ENCODE assay signal across 8 mouse cellular contexts in the genomic region with DNA sequence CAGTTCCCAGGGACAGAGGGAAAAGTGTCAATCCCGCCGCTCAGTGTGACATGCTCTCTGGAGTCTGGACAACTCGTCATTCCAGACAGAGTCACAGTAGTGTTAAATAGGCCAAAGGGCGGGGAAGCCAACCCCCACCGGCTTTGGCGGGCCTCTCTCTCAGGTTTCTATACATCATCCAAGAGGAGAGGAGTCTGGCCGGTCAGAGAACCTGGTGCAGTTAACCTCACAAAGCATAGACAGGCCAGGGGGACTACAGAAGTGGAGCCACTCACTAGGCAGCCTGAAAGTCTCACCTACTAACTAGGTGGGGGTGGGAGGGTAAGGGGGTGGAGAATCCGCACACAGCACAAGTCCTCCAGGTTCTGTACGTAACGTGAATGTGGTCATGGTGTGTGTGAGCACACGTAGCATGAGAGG.
DNase-seq lines count a peak whose midpoint lies in the region; ATAC-seq and TF ChIP-seq lines count a peak whose summit lies in the region.

No protein-coding gene starts in this region.

- H3K9me3 ChIP-seq in heart, postnatal 0 days (replicated peaks; ENCODE audit: control insufficient read depth, low read length) = no peaks in the 10 kb centered on the region
- H3K9me3 ChIP-seq in limb, embryonic 11.5 days (ENCODE audit: control insufficient read depth, low read length) = no peaks in the 10 kb centered on the region
- H3K9me3 ChIP-seq in neural tube, embryonic 13.5 days = no peaks in the 10 kb centered on the region

- peak overlapping the region; percentile 63 for H3K27ac ChIP-seq in heart, postnatal 0 days (ENCODE audit: low read depth)
- H3K27ac ChIP-seq in limb, embryonic 11.5 days (replicated peaks; ENCODE audit: low read depth, low read length) = 0 out of 2 replicates have a peak overlapping the region, but pooled peaks have one; percentile 47
- H3K27ac ChIP-seq in neural tube, embryonic 13.5 days (replicated peaks) = no peak overlapping the region

- H3K4me1 ChIP-seq in heart, postnatal 0 days (ENCODE audit: control insufficient read depth, insufficient read depth) = peaks cover 6% of the 10 kb centered on the region; the same call in 1 of the 2 replicates
- H3K4me1 ChIP-seq in limb, embryonic 11.5 days (ENCODE audit: control insufficient read depth, insufficient read depth, low read length) = peaks cover 9% of the 10 kb centered on the region
- H3K4me1 ChIP-seq in neural tube, embryonic 13.5 days (replicated peaks) = peaks cover 38% of the 10 kb centered on the region

- DNase-seq in cerebellum, adult 9-10 months = no peak
- DNase-seq in embryo, embryonic 10 days (ENCODE audit: low spot score) = peak; percentile 55
- no peak for DNase-seq in heart, postnatal 0 days (ENCODE audit: low spot score)
- peak; percentile 54 for DNase-seq in limb, embryonic 11.5 days (ENCODE audit: low spot score)
- DNase-seq in c-Kit-positive CD71-positive TER-119-positive erythroid progenitor cells, embryonic 14.5 days (ENCODE audit: low spot score) = no peak

- H3K27me3 ChIP-seq in heart, postnatal 0 days (ENCODE audit: control insufficient read depth, insufficient read depth, low read length) = no peaks in the 10 kb centered on the region
- no peaks in the 10 kb centered on the region for H3K27me3 ChIP-seq in limb, embryonic 11.5 days (ENCODE audit: control insufficient read depth, insufficient read depth, low read length)
- no peaks in the 10 kb centered on the region for H3K27me3 ChIP-seq in neural tube, embryonic 13.5 days

- no peak for TF ChIP-seq CTCF in heart, postnatal 0 days (IDR thresholded peaks at IDR 0.05; ENCODE audit: low read depth)

- no peaks in the 10 kb centered on the region; the same call in 1 of the 2 replicates for H3K36me3 ChIP-seq in heart, postnatal 0 days (replicated peaks; ENCODE audit: control insufficient read depth, insufficient read depth, low read length)
- H3K36me3 ChIP-seq in limb, embryonic 11.5 days (ENCODE audit: control insufficient read depth, insufficient read depth, low read length) = no peaks in the 10 kb centered on the region
- H3K36me3 ChIP-seq in neural tube, embryonic 13.5 days = no peaks in the 10 kb centered on the region

- ATAC-seq in cerebellum, adult (ENCODE audit: insufficient number of reproducible peaks, low FRiP score, low TSS enrichment) = peak; percentile 39; the same call in 1 of the 2 replicates
- peak; percentile 46 for ATAC-seq in heart, postnatal 0 days (ENCODE audit: insufficient read depth, low read depth)
- peak; percentile 19; the same call in 1 of the 2 replicates for ATAC-seq in limb, embryonic 11.5 days (ENCODE audit: insufficient number of reproducible peaks, low FRiP score, low TSS enrichment, low read depth)
- peak; percentile 42 for ATAC-seq in neural tube, embryonic 13.5 days (ENCODE audit: low read depth)
- ATAC-seq in erythroid progenitor cell, adult 5-6 weeks (replicated peaks; ENCODE audit: low FRiP score, poor library complexity, severe bottlenecking) = no peak

- H3K9ac ChIP-seq in heart, postnatal 0 days (replicated peaks; ENCODE audit: low read depth, low read length) = no peak overlapping the region; the same call in 1 of the 2 replicates
- H3K9ac ChIP-seq in limb, embryonic 11.5 days (ENCODE audit: low read length) = peak overlapping the region; percentile 38; the same call in 1 of the 2 replicates
- H3K9ac ChIP-seq in neural tube, embryonic 13.5 days = peak overlapping the region; percentile 77

- H3K4me2 ChIP-seq in heart, postnatal 0 days (ENCODE audit: low read depth, low read length) = peak overlapping the region; percentile 85
- peak overlapping the region; percentile 44 for H3K4me2 ChIP-seq in limb, embryonic 11.5 days (ENCODE audit: low read depth, severe bottlenecking)
- peak overlapping the region; percentile 87 for H3K4me2 ChIP-seq in neural tube, embryonic 13.5 days

- H3K4me3 ChIP-seq in heart, postnatal 0 days (ENCODE audit: low read depth, low read length) = peak overlapping the region; percentile 70
- peak overlapping the region; percentile 48 for H3K4me3 ChIP-seq in limb, embryonic 11.5 days (ENCODE audit: low read depth, low read length)
- peak overlapping the region; percentile 63 for H3K4me3 ChIP-seq in neural tube, embryonic 13.5 days

- 10% methylated on average over 11 of the region's 11 CpGs for WGBS in heart, postnatal 0 days
- 1% methylated on average over 11 of the region's 11 CpGs for WGBS in limb, embryonic 11.5 days
- WGBS in neural tube, embryonic 13.5 days = 3% methylated on average over 11 of the region's 11 CpGs

- TF ChIP-seq EP300 in heart, postnatal 0 days (IDR thresholded peaks at IDR 0.05; ENCODE audit: low read depth) = no peak

Comparison
In these comparisons a context has a peak if more than half of its experiments do, and no peak if none do; other contexts are left out.
1. DNase-seq: peak in embryo, embryonic 10 days (single experiment) and limb, embryonic 11.5 days (single experiment); none in cerebellum, adult 9-10 months (single experiment), heart, postnatal 0 days (single experiment) and c-Kit-positive CD71-positive TER-119-positive erythroid progenitor cells, embryonic 14.5 days (single experiment).
2. Peak in every context shown above with its lines, with median percentiles within 50 percentile points of each other: H3K4me2 ChIP-seq and H3K4me3 ChIP-seq.